Mouse (Mus musculus) small intestine, adult 2 months (tissue): Measurements from ENCODE around the gene Vps13d.

Experiments
- CTCF ChIP-seq: fragments of 200-500 bp; IDR thresholded peaks from 2 replicates; pipeline ENCODE4 v1.5.1; 2012; ENCODE audit warnings: low read depth, mild to moderate bottlenecking, control low read depth, inconsistent platforms, low read length, moderate library complexity, mixed read lengths; ENCODE audit not compliant: insufficient replicate concordance, insufficient read length; ENCODE audit errors: extremely low read depth
- POLR2A ChIP-seq: fragments of 200-500 bp; IDR thresholded peaks from 2 replicates; pipeline ENCODE4 v1.6.1; 2012; ENCODE audit warnings: low read depth, mild to moderate bottlenecking, control low read depth, inconsistent platforms, low read length, moderate library complexity

- no peak for TF ChIP-seq POLR2A
- no peak for TF ChIP-seq CTCF
Observed at GRCm38 (mm10) chr4:145103617-145104016, 91.2 kb downstream of the Vps13d start.
